Mouse (Mus musculus): Measurements from ENCODE around the gene Ylpm1. TPM values are rescaled to one million over a fixed set of nuclear protein-coding genes. Genes with fewer than 3 reads are reported as not detected.

The Ylpm1 gene
- polyA plus RNA-seq, 1 experiment, result 14.2 TPM

- no peak overlapping the region for H3K27ac ChIP-seq (ENCODE audit: insufficient read depth, low read length)
- peaks cover 6% of the 10 kb centered on the region for H3K4me1 ChIP-seq (ENCODE audit: control insufficient read depth, insufficient read depth, insufficient read length)
- no peak overlapping the region for H3K4me3 ChIP-seq (ENCODE audit: extremely low read depth, insufficient read depth, insufficient read length)
- H3K27me3 ChIP-seq (ENCODE audit: control insufficient read depth, insufficient read depth, low read length), result no peaks in the 10 kb centered on the region
- peaks cover 7% of the 10 kb centered on the region; the same call in 1 of the 2 replicates for H3K36me3 ChIP-seq (ENCODE audit: control insufficient read depth, insufficient read depth, low read length)
- TF ChIP-seq CTCF (IDR thresholded peaks at IDR 0.05; ENCODE audit: extremely low read depth, insufficient read depth, insufficient read length, insufficient replicate concordance) (no peak), POLR2A (IDR thresholded peaks at IDR 0.05; ENCODE audit: low read depth, low read length) (no peak)
- DNase-seq (ENCODE audit: low read depth in 1 of 2, low spot score in 2 of 2), result no peak
- 74% methylated on average over 7 of the region's 7 CpGs for WGBS
Measured at GRCm38 (mm10) chr12:85112550-85113251, 116.6 kb downstream of the Ylpm1 start.

- Histone ChIP-seq H3K4me1 (ENCODE audit: control insufficient read depth, insufficient read depth, insufficient read length) (peaks cover 6% of the 10 kb centered on the region), H3K4me3 (ENCODE audit: extremely low read depth, insufficient read depth, insufficient read length) (no peak overlapping the region), H3K27ac (ENCODE audit: insufficient read depth, low read length) (no peak overlapping the region), H3K27me3 (ENCODE audit: control insufficient read depth, insufficient read depth, low read length) (no peaks in the 10 kb centered on the region), H3K36me3 (ENCODE audit: control insufficient read depth, insufficient read depth, low read length) (peaks cover 11% of the 10 kb centered on the region)
- TF ChIP-seq POLR2A (IDR thresholded peaks at IDR 0.05; ENCODE audit: low read depth, low read length), result no peak
- no peak for TF ChIP-seq CTCF (IDR thresholded peaks at IDR 0.05; ENCODE audit: extremely low read depth, insufficient read depth, insufficient read length, insufficient replicate concordance)
- 97% methylated on average over 3 of the region's 3 CpGs for WGBS
- DNase-seq (ENCODE audit: low read depth in 1 of 2, low spot score in 2 of 2), result no peak
Measured at GRCm38 (mm10) chr12:85113337-85113736, 117.2 kb downstream of the Ylpm1 start.

- peaks cover 15% of the 10 kb centered on the region for H3K36me3 ChIP-seq (ENCODE audit: control insufficient read depth, insufficient read depth, low read length)
- peaks cover 6% of the 10 kb centered on the region for H3K4me1 ChIP-seq (ENCODE audit: control insufficient read depth, insufficient read depth, insufficient read length)
- TF ChIP-seq POLR2A (IDR thresholded peaks at IDR 0.05; ENCODE audit: low read depth, low read length) (no peak), CTCF (IDR thresholded peaks at IDR 0.05; ENCODE audit: extremely low read depth, insufficient read depth, insufficient read length, insufficient replicate concordance) (no peak)
- WGBS, result 91% methylated on average over 3 of the region's 3 CpGs
- H3K27ac ChIP-seq (ENCODE audit: insufficient read depth, low read length), result no peak overlapping the region
- no peak overlapping the region for H3K4me3 ChIP-seq (ENCODE audit: extremely low read depth, insufficient read depth, insufficient read length)
- no peak for DNase-seq (ENCODE audit: low read depth in 1 of 2, low spot score in 2 of 2)
- H3K27me3 ChIP-seq (ENCODE audit: control insufficient read depth, insufficient read depth, low read length), result no peaks in the 10 kb centered on the region
Measured at GRCm38 (mm10) chr12:85113917-85114316, 117.8 kb downstream of the Ylpm1 start.

GRCm38 (mm10) chr12:85115678-85116077, 119.6 kb downstream of the Ylpm1 start:
- DNase-seq (ENCODE audit: low read depth in 1 of 2, low spot score in 2 of 2), result no peak
- no peak overlapping the region for H3K4me3 ChIP-seq (ENCODE audit: extremely low read depth, insufficient read depth, insufficient read length)
- no peaks in the 10 kb centered on the region for H3K27me3 ChIP-seq (ENCODE audit: control insufficient read depth, insufficient read depth, low read length)
- H3K4me1 ChIP-seq (ENCODE audit: control insufficient read depth, insufficient read depth, insufficient read length), result peaks cover 3% of the 10 kb centered on the region; the same call in 1 of the 2 replicates
- 81% methylated on average over 7 of the region's 7 CpGs for WGBS
- H3K27ac ChIP-seq (ENCODE audit: insufficient read depth, low read length), result no peak overlapping the region
- TF ChIP-seq CTCF (IDR thresholded peaks at IDR 0.05; ENCODE audit: extremely low read depth, insufficient read depth, insufficient read length, insufficient replicate concordance) (no peak), POLR2A (IDR thresholded peaks at IDR 0.05; ENCODE audit: low read depth, low read length) (no peak)
- peaks cover 26% of the 10 kb centered on the region for H3K36me3 ChIP-seq (ENCODE audit: control insufficient read depth, insufficient read depth, low read length)

Other genes starting within 250 kb of the Ylpm1 start
- 140 and 155 TPM in 2 replicates for gene Npc2, start 223.2 kb upstream of the Ylpm1 start, polyA plus RNA-seq (2012; rRNA removed)
- gene Isca2, start 223.1 kb upstream of the Ylpm1 start, polyA plus RNA-seq (2012; rRNA removed), result 26.7 and 28.8 TPM in 2 replicates
- 20.1 and 25.4 TPM in 2 replicates for gene Ltbp2, start 119.8 kb upstream of the Ylpm1 start, polyA plus RNA-seq (2012; rRNA removed)
- gene Fcf1, start 25.4 kb upstream of the Ylpm1 start, polyA plus RNA-seq (2012; rRNA removed), result 20.9 and 22.7 TPM in 2 replicates
- 24.6 and 28.4 TPM in 2 replicates for gene Arel1, start 25.4 kb upstream of the Ylpm1 start, polyA plus RNA-seq (2012; rRNA removed)
- gene Prox2, start 114.4 kb downstream of the Ylpm1 start, polyA plus RNA-seq (2012; rRNA removed), result 1.8 and 2.6 TPM in 2 replicates
- gene Dlst, start 114.5 kb downstream of the Ylpm1 start, polyA plus RNA-seq (2012; rRNA removed), result 49.5 and 54.6 TPM in 2 replicates
- 0.53 and 0.63 TPM in 2 replicates for gene Rps6kl1, start 154.9 kb downstream of the Ylpm1 start, polyA plus RNA-seq (2012; rRNA removed)
- 0.46 and 0.84 TPM in 2 replicates for gene Pgf, start 181.5 kb downstream of the Ylpm1 start, polyA plus RNA-seq (2012; rRNA removed)
- 90.6 and 110 TPM in 2 replicates for gene Eif2b2, start 223.2 kb downstream of the Ylpm1 start, polyA plus RNA-seq (2012; rRNA removed)

Data from spleen, adult 2 months (tissue).